Mouse (Mus musculus) CH12.LX (cell line): ENCODE data around the gene Gpr84.

Experiments used
- CTCF ChIP-seq, 2 experiments: IDR thresholded peaks in 1 of 2; conservative IDR thresholded peaks in 1 of 2; 2 replicates each; pipeline ENCODE4 v1.5.1; 2011 to 2012; ENCODE audit warnings: low read depth in 2 of 2, low read length in 2 of 2, improper control_type of control experiment in 1 of 2, inconsistent platforms in 1 of 2, mild to moderate bottlenecking in 1 of 2, moderate library complexity in 1 of 2
- MEF2A ChIP-seq: IDR thresholded peaks from 2 replicates; pipeline ENCODE4 v1.6.1; 2014; ENCODE audit warnings: low read depth, mild to moderate bottlenecking, inconsistent platforms, low read length, improper control_type of control experiment, borderline replicate concordance
- POLR2A ChIP-seq: IDR thresholded peaks from 2 replicates; pipeline ENCODE4 v1.6.1; 2011; ENCODE audit warnings: low read depth, mild to moderate bottlenecking, improper control_type of control experiment, low read length
- SIN3A ChIP-seq: IDR thresholded peaks from 2 replicates; pipeline ENCODE4 v1.6.1; 2012; ENCODE audit warnings: low read length, improper control_type of control experiment, inconsistent platforms
- ZMIZ1 ChIP-seq: IDR thresholded peaks from 2 replicates; pipeline ENCODE4 v1.6.1; 2012; ENCODE audit warnings: low read depth, mild to moderate bottlenecking, inconsistent platforms, low read length, improper control_type of control experiment

- TF ChIP-seq ZMIZ1 (no peak), SIN3A (no peak), CTCF (conservative IDR thresholded peaks at IDR 0.05 in 1 of 2, IDR thresholded peaks at IDR 0.05 in 1 of 2; ENCODE audit: low read depth in 2 of 2, low read length in 2 of 2) (peak; percentile 74 to 79), MEF2A (no peak), POLR2A (no peak)
Measured at GRCm38 (mm10) chr15:103280817-103281464, 29.5 kb downstream of the Gpr84 start.
